In genomic region chr11:25330696-25331095, GRCm38 (mm10) we compare ENCODE assay signal across 26 mouse cellular contexts.
"Had no signal": no experiment of that assay in that cellular context is flagged by ENCODE, and none has a peak within 500 bp of the region (broad histone marks: within the 10 kb centered on the region; RNA-seq: fewer than 3 reads in every experiment).

No protein-coding gene starts in this region.

- H3K27ac ChIP-seq: gastrocnemius, adult 2 months; heart, adult 2 months; heart, embryonic 13.5 days; heart, embryonic 15.5 days; hindbrain, embryonic 13.5 days; hindbrain, embryonic 15.5 days; hindbrain, postnatal 0 days; kidney, embryonic 15.5 days; kidney, postnatal 0 days; left cerebral cortex, adult 2 months; limb, embryonic 10.5 days; limb, embryonic 12.5 days; liver, embryonic 13.5 days; liver, embryonic 15.5 days had no signal

- DNase-seq: gastrocnemius, adult 2 months; gastrocnemius, postnatal 10 days; gastrocnemius, postnatal 25 days; heart, adult 11 months; heart, adult 2 months; heart, postnatal 14 days; heart, postnatal 36 days; kidney, adult 11 months; kidney, adult 2 months; kidney, adult 9 months; kidney, postnatal 14 days; kidney, postnatal 36 days; liver; liver, embryonic 13.5 days; liver, postnatal 0 days had no signal

- H3K4me3 ChIP-seq: gastrocnemius, adult 2 months; heart, adult 2 months; heart, embryonic 13.5 days; heart, embryonic 15.5 days; hindbrain, embryonic 13.5 days; hindbrain, embryonic 15.5 days; kidney, embryonic 15.5 days; left cerebral cortex, adult 2 months; limb, embryonic 10.5 days; limb, embryonic 12.5 days; liver, embryonic 13.5 days; liver, embryonic 15.5 days had no signal
